Mouse (Mus musculus): ENCODE measurements around the gene Rspry1.

Rspry1 gene

DNA sequence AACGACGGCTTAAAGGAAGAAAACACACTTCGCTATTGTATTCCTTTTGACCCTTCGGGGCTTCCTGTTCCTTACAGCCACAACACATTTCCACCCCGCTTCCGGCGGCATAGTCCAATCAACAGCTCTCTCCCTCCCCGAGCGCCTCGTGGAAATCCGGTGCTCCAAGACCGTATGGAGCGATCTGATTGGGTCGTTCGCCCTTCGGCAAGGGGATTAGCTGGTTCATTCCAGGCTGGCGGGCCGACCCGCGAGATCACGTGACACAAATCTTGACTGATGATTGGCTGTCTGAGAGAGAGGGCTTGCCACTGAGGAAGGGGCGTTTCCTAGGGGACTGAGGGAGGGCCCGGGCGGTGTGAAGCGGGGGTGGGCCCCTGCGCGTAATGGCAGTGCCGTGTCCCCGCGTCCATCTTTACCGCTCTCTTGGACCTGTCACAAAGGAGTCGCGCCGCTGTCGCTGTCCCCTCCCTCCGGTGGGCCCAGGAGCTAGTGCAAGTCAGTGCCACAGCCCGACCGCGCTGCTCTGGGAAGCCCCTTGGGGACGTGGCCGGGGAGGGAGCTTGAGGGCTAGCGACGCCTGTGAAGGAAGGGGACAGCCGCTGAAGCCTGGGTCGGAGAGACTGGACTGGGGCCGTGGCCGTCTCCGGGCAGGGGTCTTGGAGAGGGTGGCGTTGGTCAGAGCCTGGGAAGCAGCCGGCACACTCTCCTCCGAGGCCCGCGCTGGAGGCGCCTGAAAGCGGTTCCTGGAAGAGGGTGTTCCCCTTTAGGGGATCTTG, at the start of gene Rspry1, which contains the start of gene Fam192a:
Gene Rspry1, plus strand, starts transcription at position 331 of the 779 bp plus-strand sequence.
Gene Fam192a, minus strand, starts transcription at position 391 of the 779 bp plus-strand sequence.
- under 1% methylated on average over 55 of the region's 55 CpGs for WGBS

GRCm38 (mm10) chr8:94552696-94553095, 49.0 kb upstream of the Rspry1 start:
- 91% methylated on average over 2 of the region's 2 CpGs for WGBS

DNA sequence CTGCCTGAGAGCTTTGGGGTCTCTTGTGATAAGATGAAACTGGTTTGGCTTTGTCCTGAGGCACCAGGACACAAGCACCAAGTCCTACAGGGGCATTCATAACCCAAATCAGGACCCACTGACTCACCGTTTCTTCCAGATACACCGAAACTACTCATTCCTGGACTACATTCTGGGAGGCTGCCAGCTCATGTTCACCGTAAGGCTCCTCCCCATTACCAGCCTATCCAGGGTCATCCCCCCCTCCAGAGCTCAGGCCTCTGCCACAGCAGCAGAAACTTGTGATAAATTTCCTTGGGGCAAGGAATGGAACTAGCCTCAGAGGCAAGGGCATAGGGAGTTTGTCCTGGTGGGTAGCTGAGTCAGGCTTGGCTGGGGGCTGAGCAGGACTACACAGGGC, 44.5 kb upstream of the Rspry1 start:
- WGBS: 84% methylated on average over 3 of the region's 3 CpGs

GRCm38 (mm10) chr8:94561256-94561655, 40.5 kb upstream of the Rspry1 start:
- 78% methylated on average over 5 of the region's 5 CpGs for WGBS

DNA sequence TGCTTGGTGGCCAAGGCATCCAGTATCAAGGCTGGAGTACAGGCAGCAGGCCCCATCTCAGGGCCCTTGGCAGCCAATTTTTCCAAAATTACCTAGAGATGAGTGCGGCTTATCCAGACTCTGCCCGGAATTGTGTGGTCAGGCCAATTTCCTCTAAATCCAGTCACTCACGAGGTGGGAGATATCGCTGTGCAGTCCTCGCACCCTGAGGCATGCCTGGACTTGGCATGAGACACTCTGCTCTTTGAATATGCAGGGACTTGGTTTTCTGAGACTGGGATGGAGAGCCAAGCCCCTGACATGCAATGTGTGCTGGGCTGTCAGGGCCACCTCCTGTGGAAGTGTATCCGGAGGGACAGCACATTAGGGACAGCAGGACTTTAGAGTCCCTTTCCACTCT, 35.7 kb upstream of the Rspry1 start:
- WGBS: 80% methylated on average over 6 of the region's 6 CpGs

DNA sequence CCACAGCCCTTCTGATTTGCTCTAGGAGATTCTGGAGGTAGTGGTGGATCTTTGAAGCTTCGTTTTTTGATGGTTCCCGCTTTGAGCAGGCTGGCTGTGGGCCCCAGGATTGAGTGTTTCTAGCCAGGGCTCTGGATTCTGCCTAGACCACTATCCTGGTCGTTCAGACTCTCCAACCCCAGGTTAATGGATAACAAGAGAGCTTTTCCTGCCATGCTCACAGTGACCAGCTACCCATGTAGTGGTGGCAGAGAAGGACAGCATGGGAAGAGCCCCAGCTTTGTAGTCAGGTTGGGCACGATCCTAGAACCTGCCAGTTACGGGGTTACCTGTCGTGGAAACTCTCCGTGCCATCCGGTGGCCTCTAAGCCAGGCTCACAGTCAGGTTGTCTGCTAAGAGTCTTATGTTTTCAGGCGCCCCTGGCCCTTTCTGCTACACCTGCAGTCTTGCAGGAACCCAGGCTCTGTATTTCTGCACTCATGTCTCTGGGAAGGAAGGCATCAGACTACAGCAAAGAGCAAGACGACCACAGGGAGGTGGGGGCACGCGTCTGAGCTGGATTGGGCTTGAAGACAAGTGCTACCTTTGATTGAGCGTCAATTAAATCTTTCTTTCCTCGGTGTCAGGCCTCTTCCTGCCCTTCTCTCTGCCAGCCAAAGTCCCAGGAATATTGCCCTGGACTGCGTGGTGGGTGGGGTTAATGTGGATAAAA, 35.1 kb upstream of the Rspry1 start:
- 66% methylated on average over 15 of the region's 15 CpGs for WGBS

GRCm38 (mm10) chr8:94567159-94567849, 34.4 kb upstream of the Rspry1 start:
- WGBS: 47% methylated on average over 8 of the region's 8 CpGs

GRCm38 (mm10) chr8:94568098-94568497, 33.6 kb upstream of the Rspry1 start:
- 88% methylated on average over 8 of the region's 8 CpGs for WGBS

DNA sequence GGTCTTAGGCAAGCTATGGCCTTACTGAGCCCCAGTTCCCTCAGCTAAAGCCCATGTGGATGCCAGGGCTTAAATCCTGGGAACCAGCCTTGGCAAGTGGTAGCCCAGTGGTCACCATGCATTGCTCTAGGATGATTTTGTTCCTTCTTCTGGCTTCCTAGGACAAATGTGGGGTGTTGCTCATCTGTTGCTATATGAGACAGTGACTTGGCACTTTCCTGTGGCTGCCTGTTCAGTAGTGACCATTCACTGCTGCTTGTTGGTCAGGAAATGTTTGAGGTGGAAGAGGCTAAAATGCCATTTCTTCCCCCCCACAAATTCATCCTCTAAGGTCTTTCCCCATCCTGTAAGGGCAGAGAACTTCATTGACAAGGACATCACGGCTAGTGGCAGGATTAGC, 32.3 kb upstream of the Rspry1 start:
- 97% methylated on average over 1 of the region's 1 CpGs for WGBS

DNA sequence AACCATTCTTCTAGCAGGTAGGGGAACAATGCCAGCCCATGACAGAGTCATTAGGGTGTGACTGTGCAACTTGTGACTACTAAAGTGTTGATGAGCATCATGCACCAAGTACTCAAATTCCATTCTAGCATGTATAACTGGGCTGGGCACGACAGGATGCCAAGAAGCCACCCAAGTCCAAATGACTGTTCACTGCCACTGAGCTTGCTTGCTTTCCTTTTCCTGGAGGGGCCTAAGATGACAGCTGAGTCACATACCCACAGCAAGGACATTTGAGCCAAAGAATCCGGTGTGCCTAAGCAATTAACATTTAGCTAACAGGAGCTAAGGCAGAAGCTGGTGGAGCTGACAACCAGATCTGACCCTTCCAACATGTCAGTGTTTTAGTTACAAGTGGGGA, 29.8 kb upstream of the Rspry1 start:
- WGBS: 69% methylated on average over 2 of the region's 2 CpGs

GRCm38 (mm10) chr8:94574159-94574907, 27.4 kb upstream of the Rspry1 start:
- WGBS: 39% methylated on average over 16 of the region's 16 CpGs

DNA sequence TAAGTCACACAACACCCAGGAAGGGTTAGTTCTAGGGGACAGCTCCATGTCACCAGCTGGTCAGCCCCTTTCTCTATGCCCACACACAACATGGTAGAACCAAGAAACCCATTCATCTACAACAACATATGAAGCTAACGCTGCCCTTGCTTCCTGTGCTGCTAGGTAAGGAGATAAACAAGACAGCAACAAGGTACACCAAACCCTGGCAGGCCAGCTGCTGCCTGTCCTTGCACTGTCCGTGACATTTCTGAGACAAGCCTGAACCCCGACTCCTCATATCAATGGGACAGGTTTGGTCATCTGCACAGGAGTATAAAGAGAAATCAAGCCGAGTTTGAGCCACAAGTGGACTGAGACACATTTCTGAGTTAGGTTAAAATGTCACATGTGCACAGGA, 26.6 kb upstream of the Rspry1 start:
- WGBS: 85% methylated on average over 4 of the region's 4 CpGs

GRCm38 (mm10) chr8:94581820-94582483, 19.8 kb upstream of the Rspry1 start:
- whole genome bisulfite sequencing: 68% methylated on average over 7 of the region's 7 CpGs

DNA sequence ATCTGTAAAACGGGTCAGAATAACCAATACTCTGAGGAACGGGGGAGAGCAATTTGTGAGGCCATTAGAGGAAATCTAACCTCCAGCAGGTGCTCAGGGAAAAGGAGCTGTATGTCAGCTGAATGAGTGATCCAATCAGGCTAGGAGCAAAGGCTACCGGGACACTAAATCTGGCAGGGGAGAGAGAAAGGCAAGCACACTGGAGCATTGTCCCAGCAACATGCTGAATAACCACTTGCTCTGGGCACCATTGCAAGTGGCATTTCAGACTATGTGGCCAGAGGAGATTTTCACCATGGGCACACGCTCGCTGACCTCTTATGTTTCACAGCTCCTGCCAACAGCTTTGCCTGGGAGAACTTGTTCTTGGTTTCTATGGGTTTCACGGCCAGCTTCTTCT, 19.2 kb upstream of the Rspry1 start:
- WGBS: 70% methylated on average over 6 of the region's 6 CpGs

GRCm38 (mm10) chr8:94584238-94584817, 17.4 kb upstream of the Rspry1 start:
- WGBS: 22% methylated on average over 4 of the region's 4 CpGs

DNA sequence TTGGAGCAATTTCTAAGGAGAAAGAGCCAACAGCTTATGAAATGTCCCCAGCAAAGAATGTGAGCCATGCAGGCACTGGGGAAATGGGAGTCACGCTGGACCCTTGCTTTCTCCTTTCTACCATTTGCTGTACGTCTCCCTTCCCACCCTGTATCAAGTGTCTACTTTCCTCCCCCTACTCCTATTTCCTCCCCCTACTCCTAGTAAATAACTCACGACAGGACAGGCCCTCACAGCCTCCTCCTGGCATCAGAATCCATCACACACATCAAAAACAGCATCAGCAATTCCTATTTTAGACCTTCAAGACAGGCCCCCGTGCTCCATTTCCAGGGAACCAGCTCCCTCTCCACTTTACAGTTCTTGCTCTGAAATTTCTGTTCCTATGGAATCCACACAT, 10.0 kb upstream of the Rspry1 start:
- WGBS: 57% methylated on average over 4 of the region's 4 CpGs

- 58% methylated on average over 1 of the region's 1 CpGs for WGBS
Measured at GRCm38 (mm10) chr8:94594211-94594610, 7.5 kb upstream of the Rspry1 start.

DNA sequence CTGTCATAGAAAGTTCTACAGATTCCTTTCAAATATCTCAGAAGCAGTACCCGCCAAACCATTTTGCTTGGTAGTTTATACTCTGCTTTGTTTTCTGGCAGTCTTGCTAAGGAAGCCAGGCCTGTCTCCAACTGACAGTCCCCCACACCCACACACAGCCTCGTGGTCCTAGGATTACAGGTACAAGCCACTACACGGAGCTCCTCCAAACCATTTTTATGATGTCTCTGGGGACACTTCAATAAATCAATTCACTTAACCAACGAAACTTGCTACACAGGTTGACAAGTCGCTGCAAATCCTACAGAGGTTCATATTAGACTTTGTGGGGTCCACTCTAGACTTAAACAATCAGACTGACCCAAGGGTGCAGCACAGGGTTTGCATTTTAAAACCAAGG, 1.3 kb upstream of the Rspry1 start:
- WGBS: 11% methylated on average over 5 of the region's 5 CpGs

DNA sequence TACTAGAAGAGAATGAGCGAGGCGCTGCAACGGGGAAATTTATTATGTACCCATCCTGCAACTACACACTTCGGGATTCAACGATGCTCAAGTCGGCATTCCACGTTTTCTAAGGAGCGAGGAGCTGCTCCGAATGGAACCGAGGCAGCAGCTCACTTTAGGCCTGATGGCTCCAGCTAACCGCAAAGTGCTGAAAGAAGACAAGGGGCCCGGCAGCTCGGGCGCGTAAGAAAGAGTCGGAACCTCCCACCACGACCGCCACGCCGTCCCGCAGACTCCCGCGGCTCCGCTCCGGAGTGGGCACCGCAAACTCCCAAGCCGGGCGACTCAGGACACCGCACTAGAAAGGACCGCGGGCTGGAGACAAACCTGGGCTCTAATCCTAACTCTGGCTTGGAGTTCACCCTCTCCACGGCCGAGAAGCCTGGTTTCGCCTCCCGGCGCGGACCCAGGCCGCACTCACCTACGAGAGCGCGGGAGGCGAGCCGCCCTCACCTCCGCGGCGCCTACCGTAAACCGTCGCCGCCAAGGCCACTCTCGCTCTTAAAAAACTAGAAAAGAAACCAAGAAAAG, 617 bp upstream of the Rspry1 start:
- WGBS: under 1% methylated on average over 51 of the region's 51 CpGs

GRCm38 (mm10) chr8:94602471-94603131, 864 bp downstream of the Rspry1 start:
- WGBS: under 1% methylated on average over 31 of the region's 31 CpGs
